Mouse (Mus musculus): ENCODE measurements around the gene Ttc28. TPM values are rescaled to one million over a fixed set of nuclear protein-coding genes. Genes with fewer than 3 reads are reported as not detected.
"Not testable (repeated sequence)": the region's sequence is repeated elsewhere in the genome, so short reads cannot be mapped to it uniquely, and the experiment has no call there.

Gene Ttc28
- total and polyA plus RNA-seq, 3 experiments = 0.21 to 0.89 (median 0.28) TPM

- Histone ChIP-seq H3K9ac (ENCODE audit: insufficient read depth, low read depth) (no peak overlapping the region), H3K27me3 (replicated peaks) (no peaks in the 10 kb centered on the region), H3K9me3 (replicated peaks; ENCODE audit: low read length) (no peaks in the 10 kb centered on the region), H3K36me3 (replicated peaks in 1 of 2; ENCODE audit: control insufficient read depth in 1 of 2, insufficient read depth in 1 of 2, low read length in 1 of 2) (peaks cover 13 to 51% of the 10 kb centered on the region in 2 experiments), H3K4me1 (ENCODE audit: control insufficient read depth in 1 of 2, insufficient read depth in 2 of 2) (peaks cover under 1 to 10% of the 10 kb centered on the region in 2 experiments; a peak in 3 of 4 replicates), H3K4me3 (replicated peaks in 1 of 3; ENCODE audit: low read depth in 2 of 3, low read length in 2 of 3, poor library complexity in 1 of 3) (no peak overlapping the region), H3K27ac (ENCODE audit: insufficient read depth, low read depth) (no peak overlapping the region), H3K79me2 (replicated peaks; ENCODE audit: control insufficient read depth, extremely low read depth, insufficient read depth, poor library complexity, severe bottlenecking) (peaks cover 8% of the 10 kb centered on the region), H3K4me2 (ENCODE audit: insufficient read depth, low read depth, poor library complexity, severe bottlenecking) (no peak overlapping the region)
- dilution Hi-C loops (cut with MboI; ENCODE audit: extremely low pct_ligation_motif_present, extremely low pct_unique_long_range_greater_than_20kb, low sequenced_read_pairs) (no loop called here), in situ Hi-C loops (cut with MboI; ENCODE audit: low pct_ligation_motif_present, low pct_unique_long_range_greater_than_20kb, low sequenced_read_pairs) (no loop called here)
- DNase-seq (ENCODE audit: extremely low read depth) = no peak
- TF ChIP-seq ZKSCAN1 (IDR thresholded peaks at IDR 0.05; ENCODE audit: borderline replicate concordance, low read depth, low read length) (no peak), RCOR1 (conservative IDR thresholded peaks at IDR 0.05; ENCODE audit: low read depth, low read length) (no peak), USF1 (IDR thresholded peaks at IDR 0.05; ENCODE audit: low read depth, low read length) (no peak), MAFK (IDR thresholded peaks at IDR 0.05; ENCODE audit: insufficient replicate concordance, low read length) (no peak), SIN3A (IDR thresholded peaks at IDR 0.05; ENCODE audit: low read length) (no peak), EP300 (IDR thresholded peaks at IDR 0.05; ENCODE audit: low read length) (no peak), SMC3 (IDR thresholded peaks at IDR 0.05; ENCODE audit: low read depth, low read length) (peak; percentile 29), ZMIZ1 (IDR thresholded peaks at IDR 0.05; ENCODE audit: low read depth, low read length) (no peak), RAD21 (IDR thresholded peaks at IDR 0.05; ENCODE audit: low read depth, low read length) (peak; percentile 35), MAX (IDR thresholded peaks at IDR 0.05; ENCODE audit: low read length) (no peak), POLR2AphosphoS2 (IDR thresholded peaks at IDR 0.05; ENCODE audit: low read depth, low read length) (no peak), USF2 (conservative IDR thresholded peaks at IDR 0.05; ENCODE audit: low read depth, low read length) (no peak), CTCF (conservative IDR thresholded peaks at IDR 0.05 in 1 of 2, IDR thresholded peaks at IDR 0.05 in 1 of 2; ENCODE audit: low read depth in 2 of 2, low read length in 2 of 2) (peak in 1 of 2 experiments; percentile 43; a peak in 2 of 4 replicates)
Observed at GRCm38 (mm10) chr5:110835959-110836358, 43.6 kb upstream of the Ttc28 start.

- H3K4me1 ChIP-seq (ENCODE audit: control insufficient read depth in 1 of 2, insufficient read depth in 2 of 2) = peaks cover 4 to 27% of the 10 kb centered on the region in 2 experiments
Observed at GRCm38 (mm10) chr5:110838016-110838415, 41.6 kb upstream of the Ttc28 start.

GRCm38 (mm10) chr5:110839038-110839677, 40.4 kb upstream of the Ttc28 start:
- H3K9ac ChIP-seq (ENCODE audit: insufficient read depth, low read depth) = peak overlapping the region; percentile 83
- H3K36me3 ChIP-seq (replicated peaks in 1 of 2; ENCODE audit: control insufficient read depth in 1 of 2, insufficient read depth in 1 of 2, low read length in 1 of 2) = peaks cover 9 to 47% of the 10 kb centered on the region in 2 experiments
- in situ Hi-C loops (cut with MboI; ENCODE audit: low pct_ligation_motif_present, low pct_unique_long_range_greater_than_20kb, low sequenced_read_pairs) = no loop called here
- H3K4me3 ChIP-seq (replicated peaks in 1 of 3; ENCODE audit: low read depth in 2 of 3, low read length in 2 of 3, poor library complexity in 1 of 3) = peak overlapping the region; percentile 82 to 92 (median 90)
- H3K4me1 ChIP-seq (ENCODE audit: control insufficient read depth in 1 of 2, insufficient read depth in 2 of 2) = peaks cover 4 to 28% of the 10 kb centered on the region in 2 experiments
- no peaks in the 10 kb centered on the region for H3K9me3 ChIP-seq (replicated peaks; ENCODE audit: low read length)
- 0 out of 2 replicates have a peak overlapping the region, but pooled peaks have one; percentile 20 for H3K27ac ChIP-seq (ENCODE audit: insufficient read depth, low read depth)
- peak; percentile 5 for DNase-seq (ENCODE audit: extremely low read depth)
- H3K27me3 ChIP-seq (replicated peaks) = no peaks in the 10 kb centered on the region
- H3K4me2 ChIP-seq (ENCODE audit: insufficient read depth, low read depth, poor library complexity, severe bottlenecking) = peak overlapping the region; percentile 97
- H3K79me2 ChIP-seq (replicated peaks; ENCODE audit: control insufficient read depth, extremely low read depth, insufficient read depth, poor library complexity, severe bottlenecking) = peaks cover 8% of the 10 kb centered on the region
- no peak for TF ChIP-seq USF2 (conservative IDR thresholded peaks at IDR 0.05; ENCODE audit: low read depth, low read length)
- no peak for TF ChIP-seq UBTF (IDR thresholded peaks at IDR 0.05; ENCODE audit: low read depth, low read length)
- TF ChIP-seq BHLHE40 (IDR thresholded peaks at IDR 0.05; ENCODE audit: low read depth, low read length) = peak; percentile 48; the same call in 1 of the 2 replicates
- TF ChIP-seq NRF1 (IDR thresholded peaks at IDR 0.05; ENCODE audit: low read depth, low read length) = no peak
- no peak for TF ChIP-seq IRF4 (IDR thresholded peaks at IDR 0.05; ENCODE audit: low read depth, low read length)
- TF ChIP-seq ETS1 (conservative IDR thresholded peaks at IDR 0.05; ENCODE audit: low read depth, low read length) = no peak
- dilution Hi-C loops (cut with MboI; ENCODE audit: extremely low pct_ligation_motif_present, extremely low pct_unique_long_range_greater_than_20kb, low sequenced_read_pairs) = no loop called here

More at GRCm38 (mm10) chr5:110838016-110838415, 41.6 kb upstream of the Ttc28 start:
- H3K4me2 ChIP-seq (ENCODE audit: insufficient read depth, low read depth, poor library complexity, severe bottlenecking); in situ Hi-C loops (cut with MboI; ENCODE audit: low pct_ligation_motif_present, low pct_unique_long_range_greater_than_20kb, low sequenced_read_pairs); dilution Hi-C loops (cut with MboI; ENCODE audit: extremely low pct_ligation_motif_present, extremely low pct_unique_long_range_greater_than_20kb, low sequenced_read_pairs); H3K27ac ChIP-seq (ENCODE audit: insufficient read depth, low read depth); DNase-seq (ENCODE audit: extremely low read depth); H3K79me2 ChIP-seq (replicated peaks; ENCODE audit: control insufficient read depth, extremely low read depth, insufficient read depth, poor library complexity, severe bottlenecking); H3K9me3 ChIP-seq (replicated peaks; ENCODE audit: low read length); H3K27me3 ChIP-seq (replicated peaks); H3K4me3 ChIP-seq (replicated peaks in 1 of 3; ENCODE audit: low read depth in 2 of 3, low read length in 2 of 3, poor library complexity in 1 of 3): not testable (repeated sequence)
- Histone ChIP-seq H3K9ac (ENCODE audit: insufficient read depth, low read depth) (0 out of 2 replicates have a peak overlapping the region, but pooled peaks have one; percentile 83), H3K36me3 (replicated peaks in 1 of 2; ENCODE audit: control insufficient read depth in 1 of 2, insufficient read depth in 1 of 2, low read length in 1 of 2) (peaks cover 10 to 52% of the 10 kb centered on the region in 2 experiments)

Measured in CH12.LX (cell line).